14 mouse cellular contexts compared by ENCODE assay signal in the genomic region with DNA sequence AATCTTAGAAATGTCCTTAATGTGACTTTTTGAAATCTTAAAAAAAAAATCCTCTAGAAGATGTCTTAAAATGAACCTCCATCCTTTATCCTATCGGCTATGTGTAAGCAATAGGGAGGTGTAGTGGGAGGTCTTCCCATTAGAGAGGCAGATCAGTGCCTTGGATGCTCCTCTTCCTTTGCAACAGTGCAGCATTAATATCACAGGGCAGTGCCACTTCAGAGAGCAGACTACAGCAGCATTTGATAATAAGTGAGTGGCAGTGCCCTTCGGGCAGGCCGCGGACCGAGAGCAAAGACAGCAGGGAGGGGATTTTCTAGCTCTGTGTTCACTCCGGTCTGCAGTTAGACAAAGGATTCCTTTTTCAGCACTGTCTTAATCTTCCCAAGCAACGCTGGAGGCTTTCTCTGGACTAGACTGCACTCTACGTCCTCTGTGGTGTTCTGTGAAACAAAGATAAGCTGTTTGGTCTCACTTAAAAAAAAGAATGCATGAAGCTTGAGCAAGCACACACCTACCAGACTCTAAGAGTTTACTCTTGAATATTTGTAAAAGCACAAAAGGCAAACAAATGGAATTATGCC.
A peak's percentile ranks its signal among the peaks of the same experiment; 100 is the strongest.
DNase-seq lines count a peak whose midpoint lies in the region; ATAC-seq and TF ChIP-seq lines count a peak whose summit lies in the region.
"Had no signal": no experiment of that assay in that cellular context is flagged by ENCODE, and none has a peak within 500 bp of the region (broad histone marks: within the 10 kb centered on the region; RNA-seq: fewer than 3 reads in every experiment).

No protein-coding gene starts in this region.

- no peaks in the 10 kb centered on the region for H3K4me1 ChIP-seq in hindbrain, embryonic 16.5 days (ENCODE audit: control insufficient read depth, insufficient read depth, low read depth, low read length)
- H3K4me1 ChIP-seq in hindbrain, embryonic 12.5 days: no peaks in the 10 kb centered on the region
- H3K4me1 ChIP-seq in midbrain, embryonic 12.5 days: peaks cover 3% of the 10 kb centered on the region; the same call in 1 of the 2 replicates

- H3K36me3 ChIP-seq in hindbrain, embryonic 16.5 days (ENCODE audit: control insufficient read depth, insufficient read depth, low read length): no peaks in the 10 kb centered on the region
- no peaks in the 10 kb centered on the region for H3K36me3 ChIP-seq in hindbrain, embryonic 12.5 days
- no peaks in the 10 kb centered on the region for H3K36me3 ChIP-seq in midbrain, embryonic 12.5 days

- no peak for TF ChIP-seq CTCF in brain, embryonic 14.5 days (IDR thresholded peaks at IDR 0.05; ENCODE audit: borderline replicate concordance, extremely low read depth, insufficient read depth, insufficient read length)

- DNase-seq in brain, embryonic 14.5 days (ENCODE audit: low read depth): peak; percentile 49
- peak; percentile 10 for DNase-seq in embryo, embryonic 11 days
- no peak for DNase-seq in T-cell, adult 2 months (ENCODE audit: low spot score)
- DNase-seq in lung, postnatal 10 days: no peak
- DNase-seq: adrenal gland, adult 8-10 months; gastrocnemius, postnatal 14 days; kidney, adult 18-20 months; spleen, adult 18-20 months; thymus, postnatal 4 days had no signal

- no peaks in the 10 kb centered on the region for H3K9me3 ChIP-seq in hindbrain, embryonic 16.5 days (ENCODE audit: control insufficient read depth, low read length)
- no peaks in the 10 kb centered on the region for H3K9me3 ChIP-seq in hindbrain, embryonic 12.5 days (replicated peaks)
- H3K9me3 ChIP-seq in midbrain, embryonic 12.5 days: no peaks in the 10 kb centered on the region

- H3K4me3 ChIP-seq in hindbrain, embryonic 16.5 days (ENCODE audit: low read length): no peak overlapping the region
- H3K4me3 ChIP-seq in hindbrain, embryonic 12.5 days: no peak overlapping the region
- no peak overlapping the region for H3K4me3 ChIP-seq in midbrain, embryonic 12.5 days

- no peak overlapping the region for H3K27ac ChIP-seq in hindbrain, embryonic 16.5 days (ENCODE audit: low read depth, low read length)
- H3K27ac ChIP-seq in hindbrain, embryonic 12.5 days: no peak overlapping the region
- peak overlapping the region; percentile 1; the same call in 1 of the 2 replicates for H3K27ac ChIP-seq in midbrain, embryonic 12.5 days (replicated peaks)
- H3K27ac ChIP-seq: stomach, postnatal 0 days had no signal

- H3K4me2 ChIP-seq in hindbrain, embryonic 16.5 days (ENCODE audit: low read length): no peak overlapping the region
- no peak overlapping the region for H3K4me2 ChIP-seq in hindbrain, embryonic 12.5 days (replicated peaks)
- H3K4me2 ChIP-seq in midbrain, embryonic 12.5 days (replicated peaks): no peak overlapping the region
- H3K4me2 ChIP-seq: heart, embryonic 11.5 days had no signal

- no peak overlapping the region for H3K9ac ChIP-seq in hindbrain, embryonic 16.5 days (ENCODE audit: low read depth, low read length)
- H3K9ac ChIP-seq in hindbrain, embryonic 12.5 days: no peak overlapping the region
- H3K9ac ChIP-seq in midbrain, embryonic 12.5 days (replicated peaks): no peak overlapping the region

- H3K27me3 ChIP-seq in hindbrain, embryonic 16.5 days (replicated peaks; ENCODE audit: control insufficient read depth, insufficient read depth, low read length): no peaks in the 10 kb centered on the region
- H3K27me3 ChIP-seq in hindbrain, embryonic 12.5 days: no peaks in the 10 kb centered on the region
- H3K27me3 ChIP-seq in midbrain, embryonic 12.5 days: no peaks in the 10 kb centered on the region

- peak; percentile 61 for ATAC-seq in hindbrain, embryonic 16.5 days
- no peak for ATAC-seq in hindbrain, embryonic 12.5 days (ENCODE audit: low FRiP score)
- ATAC-seq in midbrain, embryonic 12.5 days (ENCODE audit: low FRiP score, low read depth): peak; percentile 49; the same call in 1 of the 2 replicates

- WGBS in hindbrain, embryonic 16.5 days: 47% methylated on average over 8 of the region's 8 CpGs
- WGBS in hindbrain, embryonic 12.5 days: 61% methylated on average over 8 of the region's 8 CpGs
- WGBS in midbrain, embryonic 12.5 days: 17% methylated on average over 8 of the region's 8 CpGs

- no peak for TF ChIP-seq POLR2A in brain, embryonic 14.5 days (IDR thresholded peaks at IDR 0.05; ENCODE audit: borderline replicate concordance, extremely low read depth, insufficient read depth, insufficient read length, poor library complexity, severe bottlenecking)

Comparison
In these comparisons a context has a peak if more than half of its experiments do, and no peak if none do; other contexts are left out.
1. DNase-seq: peak in brain, embryonic 14.5 days (single experiment) and embryo, embryonic 11 days (single experiment); none in T-cell, adult 2 months (single experiment) and lung, postnatal 10 days (single experiment).